Mouse (Mus musculus) left cerebral cortex, postnatal 25 days (tissue): Measurements from ENCODE around the gene Lsm6. TPM values are rescaled to one million over a fixed set of nuclear protein-coding genes. Genes with fewer than 3 reads are reported as not detected.

Experiments
- DNase-seq, 2 experiments: peaks; one replicate each; pipeline ENCODE4 v3.0.0; 2022; ENCODE audit warnings: low spot score in 2 of 2, mixed read lengths in 1 of 2
- intact Hi-C: fragments of 180-260 bp; cut with DNase I; formaldehyde crosslinking; loops from one replicate; pipeline ENCODE4 v1.15.1; 2025
- total RNA-seq, 2 experiments: library from RNA; stranded (reverse); gene quantifications; 2 replicates each; pipeline ENCODE4 v1.2.3; 2021

Lsm6 gene
- total RNA-seq, 2 experiments from 2014 or later = 46.2 to 52.0 TPM

GRCm38 (mm10) chr8:78808888-78809287, 12.1 kb downstream of the Lsm6 start:
- intact Hi-C loops = no loop called here
- no peak for DNase-seq

- DNase-seq = no peak
- intact Hi-C loops = no loop called here
Measured at GRCm38 (mm10) chr8:78808439-78808838, 12.5 kb downstream of the Lsm6 start.

DNA sequence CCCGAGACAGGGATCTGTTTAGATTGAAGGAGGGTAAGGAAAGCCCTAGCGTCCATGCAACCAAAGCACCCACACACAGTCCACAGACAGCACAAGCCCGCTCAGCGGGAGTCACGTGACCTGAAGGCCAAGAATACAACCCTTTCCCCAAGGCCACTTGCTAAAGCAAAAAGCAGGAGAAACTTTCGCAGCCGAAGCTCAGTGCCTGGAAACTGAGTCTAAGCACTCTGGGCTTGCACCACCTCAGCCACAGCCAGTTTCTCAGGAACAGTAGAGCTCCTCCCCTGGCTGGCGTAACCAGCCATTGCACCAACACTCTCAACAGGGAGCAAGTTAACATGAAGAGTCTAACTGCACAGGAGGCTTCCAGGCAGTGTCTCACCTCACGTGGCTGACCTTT, 13.7 kb downstream of the Lsm6 start:
- no peak for DNase-seq
- intact Hi-C loops = no loop called here

DNA sequence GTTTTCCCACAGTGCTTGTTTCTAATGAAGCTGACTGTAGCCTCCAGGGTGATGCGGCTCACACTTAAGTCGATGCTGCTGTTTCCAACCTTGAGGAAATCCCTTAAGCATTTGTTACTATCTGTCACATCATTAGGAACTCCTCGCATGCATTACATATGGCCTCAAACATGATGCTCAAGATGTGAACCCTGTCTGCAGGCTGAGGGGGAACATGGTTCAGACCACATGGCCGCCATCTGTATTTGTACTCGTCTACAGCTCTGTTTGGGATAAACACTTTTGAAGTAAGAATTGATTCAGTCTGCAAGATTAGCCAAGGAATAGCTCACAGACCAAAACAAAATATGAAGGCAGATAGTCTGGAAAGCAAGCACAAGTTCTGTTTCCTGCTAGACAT, 14.9 kb downstream of the Lsm6 start:
- intact Hi-C loops = no loop called here
- DNase-seq = no peak

DNA sequence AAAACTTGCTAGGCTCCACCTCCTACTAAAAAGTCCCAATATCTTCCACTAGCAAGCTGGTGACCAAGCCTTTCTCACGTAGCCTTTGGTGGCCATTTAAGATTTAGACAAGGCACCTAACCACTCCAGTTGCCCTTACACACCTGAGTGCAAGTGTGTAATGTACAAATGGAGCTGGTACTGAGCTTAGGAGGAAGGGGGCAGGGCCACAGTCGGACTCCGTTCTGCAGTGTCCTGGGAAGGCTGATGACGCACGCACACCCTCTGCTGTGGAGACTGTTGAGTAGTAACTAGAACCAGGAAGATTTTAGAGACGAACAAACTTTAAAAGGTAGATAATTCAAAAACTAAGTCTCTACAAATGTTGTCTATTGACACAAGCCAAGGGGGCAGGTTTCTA, 19.7 kb downstream of the Lsm6 start:
- intact Hi-C loops = no loop called here
- DNase-seq = no peak

DNA sequence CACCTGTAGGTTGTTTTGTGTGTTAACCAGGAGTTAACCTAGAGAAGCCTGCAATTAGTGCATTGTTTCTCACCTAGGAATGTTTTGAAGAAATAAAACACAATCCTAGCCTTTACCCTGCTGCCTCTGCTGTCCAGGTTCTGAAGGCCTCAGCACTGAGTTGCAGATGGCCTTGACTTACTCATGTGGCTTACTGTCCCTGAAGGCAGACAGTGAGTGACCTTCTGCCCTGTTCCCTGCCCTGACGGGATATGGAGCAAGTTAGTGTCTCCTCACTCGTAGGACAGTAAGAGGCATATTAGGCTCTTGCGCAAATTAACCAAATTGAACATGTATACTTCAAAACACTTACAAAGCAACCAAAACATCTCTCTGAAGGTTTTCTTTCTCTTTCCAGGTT, 22.3 kb downstream of the Lsm6 start:
- no peak for DNase-seq
- intact Hi-C loops = no loop called here

- DNase-seq = no peak
- intact Hi-C loops = no loop called here
Measured at GRCm38 (mm10) chr8:78797985-78798384, 23.0 kb downstream of the Lsm6 start.

GRCm38 (mm10) chr8:78793231-78793630, 27.7 kb downstream of the Lsm6 start:
- intact Hi-C loops = no loop called here
- DNase-seq = no peak

DNA sequence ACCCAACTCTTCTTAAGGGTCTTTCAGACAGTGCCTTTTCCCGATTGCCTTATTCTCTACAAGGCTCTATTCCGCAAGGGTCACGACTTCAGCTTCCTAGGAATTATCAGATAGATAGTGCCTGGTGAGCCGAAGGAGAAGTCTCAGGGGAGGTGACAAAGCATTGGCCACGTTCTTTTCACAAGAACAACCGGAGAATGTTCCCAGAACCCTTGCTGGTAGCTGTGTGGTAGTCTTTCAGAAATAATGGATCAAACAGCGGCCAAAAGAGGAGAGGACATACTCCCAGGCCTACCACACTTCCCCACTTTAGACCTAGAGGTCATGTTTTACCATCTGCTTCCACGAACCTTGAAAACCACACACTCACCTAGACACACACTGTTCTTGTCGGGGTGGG, 44.1 kb downstream of the Lsm6 start:
- intact Hi-C loops = no loop called here
- no peak for DNase-seq

DNA sequence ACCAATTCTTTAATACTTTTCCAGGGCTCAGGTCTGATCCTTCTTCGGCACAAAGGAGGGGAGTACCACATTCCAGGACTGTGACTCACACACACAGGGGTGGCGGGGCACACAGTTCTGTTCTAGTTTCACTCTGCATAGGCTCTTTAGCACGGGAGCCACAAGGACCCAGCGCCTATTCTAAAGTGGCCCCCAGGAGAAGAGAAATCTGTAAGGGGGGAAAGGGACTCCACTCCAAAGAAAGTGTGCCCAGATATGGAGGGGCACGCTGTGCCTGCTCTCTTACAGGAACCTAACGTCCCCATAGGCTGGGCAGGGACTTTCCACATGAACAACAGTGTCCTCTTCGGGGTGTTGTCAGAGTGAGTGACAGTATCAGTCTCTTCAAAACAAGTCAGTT, 49.7 kb downstream of the Lsm6 start:
- intact Hi-C loops = no loop called here
- no peak for DNase-seq

DNA sequence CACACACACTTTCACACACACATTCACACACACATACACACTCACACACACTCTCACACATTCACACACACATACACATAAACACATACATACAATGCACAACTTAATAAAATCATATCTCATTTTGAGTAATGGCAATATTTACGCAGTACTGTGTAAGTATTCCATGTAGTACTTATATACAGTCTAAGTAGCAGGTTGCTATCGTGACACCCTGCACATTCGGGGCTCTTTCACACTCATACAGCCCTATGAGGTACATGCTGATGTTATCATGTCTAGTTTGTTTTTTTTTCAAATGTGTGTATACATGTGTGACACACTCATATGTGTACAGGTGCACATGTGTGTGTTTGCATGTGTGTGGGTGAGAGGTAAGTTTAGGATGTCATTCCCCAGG, 50.4 kb downstream of the Lsm6 start:
- no peak for DNase-seq
- intact Hi-C loops = no loop called here

- DNase-seq = no peak
- intact Hi-C loops = no loop called here
Measured at GRCm38 (mm10) chr8:78765556-78765955, 55.4 kb downstream of the Lsm6 start.

- no peak for DNase-seq
- intact Hi-C loops = no loop called here
Measured at GRCm38 (mm10) chr8:78764976-78765375, 56.0 kb downstream of the Lsm6 start.

DNA sequence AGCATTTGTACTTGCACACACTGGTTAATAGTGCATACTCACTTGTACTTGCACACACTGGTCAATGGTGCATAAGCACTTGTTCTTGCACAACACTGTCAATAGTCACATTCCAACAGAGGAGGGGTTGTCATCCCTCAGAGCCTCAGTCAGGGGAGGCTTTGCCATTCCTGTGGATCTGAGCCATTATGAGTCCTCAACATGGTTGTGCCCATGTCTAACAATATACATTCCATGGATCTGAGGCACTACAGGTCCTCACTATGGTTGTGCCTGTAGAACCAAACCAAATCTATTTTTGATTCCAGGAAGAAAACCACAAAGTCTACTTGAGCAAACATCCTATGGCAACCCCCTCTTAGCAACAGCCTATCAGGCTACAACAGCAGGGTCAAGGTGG, 61.8 kb downstream of the Lsm6 start:
- no peak for DNase-seq
- intact Hi-C loops = no loop called here

DNA sequence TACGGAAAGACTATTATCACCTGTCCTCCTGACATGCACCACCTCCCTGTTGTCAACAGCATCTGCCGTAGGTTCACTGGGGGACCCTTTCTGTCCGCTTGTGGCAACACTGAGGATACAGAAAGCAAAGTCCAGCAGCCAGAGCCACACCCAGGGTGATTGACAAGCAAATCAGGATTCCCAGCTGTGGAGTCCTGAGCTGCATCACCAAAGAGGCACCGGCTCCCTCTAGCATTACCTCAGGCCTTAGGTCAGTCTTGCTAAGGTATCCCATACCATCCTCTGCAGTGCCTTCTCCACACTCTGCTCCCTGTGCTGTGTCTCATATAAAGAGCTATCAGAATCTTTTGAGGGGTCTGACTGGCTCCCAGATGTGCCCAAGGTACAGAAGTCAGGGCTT, 66.0 kb downstream of the Lsm6 start:
- intact Hi-C loops = no loop called here
- DNase-seq = no peak

Other genes with a start within 250 kb of the Lsm6 start
- 10 to 100 TPM; 36.6 to 41.0 TPM for gene Zfp827, start 207.3 kb upstream of the Lsm6 start, total RNA-seq